Mouse (Mus musculus): ENCODE results near the gene Gm28043.

Gene Gm28043

GRCm38 (mm10) chr17:29680921-29681320 lies 66.2 kb downstream of the Gm28043 start:
- no peak for DNase-seq (ENCODE audit: low read depth)

DNA sequence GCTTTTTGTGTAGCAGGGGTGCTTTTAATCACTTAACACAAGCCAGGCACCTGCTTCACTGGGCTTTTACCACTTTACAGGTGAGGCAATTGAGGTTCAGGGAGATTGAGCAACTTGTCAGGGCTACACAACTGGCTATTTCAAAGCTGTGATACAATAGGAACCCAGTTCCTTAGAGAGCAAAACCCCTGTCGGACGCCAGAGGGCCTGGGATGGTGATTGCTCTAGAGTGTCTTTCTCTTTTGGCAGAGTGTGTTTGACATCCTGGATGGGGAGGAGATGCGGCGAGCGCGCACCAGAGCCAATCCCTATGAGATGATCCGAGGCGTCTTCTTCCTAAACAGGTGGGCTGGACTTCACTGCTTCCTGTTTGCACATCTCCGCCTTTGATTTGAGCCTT lies 67.0 kb downstream of the Gm28043 start:
- DNase-seq (ENCODE audit: low read depth), result no peak

GRCm38 (mm10) chr17:29682261-29682660 lies 67.6 kb downstream of the Gm28043 start:
- no peak for DNase-seq (ENCODE audit: low read depth)

- no peak for DNase-seq (ENCODE audit: low read depth)
Measured at GRCm38 (mm10) chr17:29683127-29683526, 68.5 kb downstream of the Gm28043 start.

GRCm38 (mm10) chr17:29684275-29684674 lies 69.6 kb downstream of the Gm28043 start:
- DNase-seq (ENCODE audit: low read depth), result no peak

DNA sequence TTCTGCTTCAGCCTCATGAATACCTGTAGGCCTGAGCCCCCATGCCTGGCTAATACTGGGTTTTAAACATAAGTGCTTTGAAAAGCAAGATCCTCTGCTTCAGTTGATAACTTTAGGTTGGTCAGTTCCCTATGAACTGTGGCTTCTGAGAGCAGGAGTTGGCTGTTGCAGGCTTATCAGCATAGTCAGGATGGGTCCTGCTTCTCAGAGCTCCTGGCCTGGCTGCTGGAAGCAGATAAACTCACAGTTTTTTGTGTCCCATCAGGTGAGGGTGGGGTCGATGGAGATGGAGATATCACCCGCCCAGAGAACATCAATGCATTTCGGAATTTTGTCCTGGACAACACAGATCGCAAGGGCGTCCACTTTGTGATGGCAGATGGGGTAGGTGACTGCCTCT lies 72.1 kb downstream of the Gm28043 start:
- no peak for DNase-seq (ENCODE audit: low read depth)

DNA sequence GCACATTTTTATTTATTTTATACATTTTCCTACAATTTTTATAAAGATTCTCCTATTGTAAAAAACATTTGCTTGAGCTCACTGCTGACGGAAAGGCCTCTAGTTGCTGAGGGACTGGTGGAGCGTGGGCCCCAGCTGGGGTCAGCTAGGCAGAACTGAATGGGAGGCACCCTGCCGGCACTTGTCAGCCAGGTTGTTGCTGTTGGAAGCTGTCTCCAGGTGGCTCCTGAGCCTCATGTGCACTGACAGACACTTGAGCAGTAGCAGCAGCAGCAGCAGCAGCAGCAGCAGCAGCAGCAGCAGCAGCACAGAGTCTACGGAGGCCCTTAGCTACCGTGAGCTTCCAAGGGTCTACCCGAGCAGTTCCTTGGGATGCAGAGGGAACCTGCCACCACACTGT lies 72.7 kb downstream of the Gm28043 start:
- DNase-seq (ENCODE audit: low read depth), result no peak

DNA sequence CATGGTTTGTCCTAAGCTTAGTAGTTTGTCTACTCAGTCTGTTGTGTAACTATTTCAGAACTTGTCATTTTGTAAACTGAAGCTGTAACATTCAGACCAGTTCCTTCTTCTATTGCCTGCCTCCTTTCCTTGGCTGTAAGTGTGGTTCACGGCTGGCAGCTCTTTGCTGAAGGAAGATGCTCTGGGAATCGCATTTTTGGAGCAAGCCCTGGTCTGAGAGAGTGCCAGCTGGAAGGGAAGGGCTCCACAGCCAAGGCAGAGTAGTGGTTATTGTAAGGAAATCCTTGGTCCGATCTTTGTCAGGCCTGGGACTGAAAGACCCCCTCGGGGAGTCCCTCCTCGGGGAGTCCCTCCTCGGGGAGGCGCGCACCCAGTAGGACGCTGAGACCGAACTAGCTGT lies 73.9 kb downstream of the Gm28043 start:
- DNase-seq (ENCODE audit: low read depth), result no peak

DNA sequence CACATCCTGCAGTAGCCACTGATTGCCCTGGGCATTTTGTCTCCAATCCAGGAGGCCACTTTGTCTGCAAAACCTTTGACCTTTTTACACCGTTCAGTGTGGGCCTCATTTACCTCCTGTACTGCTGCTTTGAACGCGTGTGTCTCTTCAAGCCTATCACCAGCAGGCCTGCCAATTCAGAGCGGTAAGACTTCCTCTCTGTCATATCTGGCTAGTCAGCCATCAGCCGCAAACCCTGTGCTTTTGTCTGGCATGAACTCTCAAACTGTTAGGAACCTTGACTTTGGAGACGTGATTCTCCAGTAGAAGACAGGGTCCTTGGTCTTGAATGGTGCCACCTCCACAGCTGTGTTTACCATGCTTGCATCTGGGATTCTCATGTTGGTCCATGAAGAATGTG lies 75.6 kb downstream of the Gm28043 start:
- DNase-seq (ENCODE audit: low read depth), result no peak

DNA sequence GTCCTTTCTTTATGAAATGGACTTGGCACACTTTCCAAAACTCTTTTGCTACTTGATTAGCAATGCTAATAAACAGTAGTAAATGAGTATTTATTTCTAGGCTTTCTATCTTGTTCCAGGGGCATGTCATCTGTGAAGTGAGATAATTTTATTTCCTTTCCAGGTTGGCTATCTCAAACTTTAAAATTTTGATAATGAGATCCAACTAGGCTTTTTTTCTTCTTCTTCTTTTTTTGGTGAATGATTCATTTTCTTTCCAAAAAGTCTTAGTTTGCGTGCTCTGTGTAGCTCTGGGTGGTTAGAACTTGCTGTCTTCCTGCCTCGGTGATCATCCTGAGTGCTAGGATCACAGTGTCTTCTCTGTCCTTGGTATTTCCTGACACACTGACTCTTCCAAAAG lies 78.2 kb downstream of the Gm28043 start:
- no peak for DNase-seq (ENCODE audit: low read depth)

GRCm38 (mm10) chr17:29693571-29693970 lies 78.9 kb downstream of the Gm28043 start:
- no peak for DNase-seq (ENCODE audit: low read depth)

DNA sequence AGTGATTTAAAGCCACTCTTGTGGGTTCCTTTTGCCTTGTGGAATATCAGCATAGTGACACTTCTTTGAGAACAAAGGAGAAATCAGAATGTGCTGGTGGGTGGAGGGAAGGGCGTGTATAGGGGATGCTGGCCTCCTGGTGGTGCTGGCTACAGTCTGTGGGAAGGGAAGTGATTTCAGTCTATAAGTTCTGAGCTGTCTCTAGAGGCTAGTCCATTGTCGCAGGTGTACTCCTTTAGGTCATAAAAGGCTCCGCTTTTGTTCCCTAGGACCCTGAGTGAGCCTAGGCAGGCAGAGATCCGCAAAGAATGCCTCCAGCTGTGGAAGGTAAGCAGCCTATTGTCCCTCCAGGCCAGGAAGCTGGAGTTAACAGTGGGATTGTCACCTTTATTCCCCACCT lies 79.8 kb downstream of the Gm28043 start:
- no peak for DNase-seq (ENCODE audit: low read depth)

- no peak for DNase-seq (ENCODE audit: low read depth)
Measured at GRCm38 (mm10) chr17:29696940-29697339, 82.3 kb downstream of the Gm28043 start.

DNA sequence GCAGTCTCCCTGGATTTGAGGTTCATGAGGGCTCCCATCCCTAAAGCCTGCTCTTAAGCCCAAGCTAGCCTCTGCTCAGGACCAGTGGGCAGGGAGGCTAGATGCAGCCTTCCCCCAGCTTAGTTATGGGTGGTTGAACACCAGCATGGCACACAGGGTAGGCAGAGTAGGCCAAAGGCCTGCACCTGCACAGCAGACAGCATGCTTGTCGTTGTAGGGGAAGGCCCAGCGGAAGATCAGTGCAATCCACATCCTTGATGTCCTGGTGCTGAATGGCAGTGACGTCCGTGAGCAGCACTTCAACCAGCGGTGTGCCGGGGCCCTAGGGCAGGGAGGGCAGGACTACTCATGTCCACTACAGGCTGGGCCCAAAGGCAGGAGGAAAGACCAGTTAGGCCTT lies 83.7 kb downstream of the Gm28043 start:
- no peak for DNase-seq (ENCODE audit: low read depth)

DNA sequence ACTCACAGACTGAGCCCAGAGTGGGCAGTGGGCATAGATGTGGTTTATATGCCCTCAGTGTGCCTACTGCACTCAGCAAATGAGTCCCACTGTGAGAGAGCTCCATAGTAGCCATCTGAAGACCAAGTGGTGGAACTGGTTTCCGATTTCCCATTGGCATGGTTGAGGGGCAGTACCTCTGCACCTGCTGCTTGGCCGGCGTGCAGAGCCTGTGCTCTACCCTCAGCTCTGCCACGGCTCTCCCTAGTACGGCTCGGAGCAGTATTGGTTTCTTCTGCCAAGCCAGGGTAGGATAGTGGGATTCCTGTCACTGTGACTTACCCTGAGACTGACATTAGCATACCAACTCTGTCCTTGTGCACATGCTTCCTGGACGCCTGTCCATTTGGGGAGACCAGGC lies 85.9 kb downstream of the Gm28043 start:
- DNase-seq (ENCODE audit: low read depth), result no peak

- DNase-seq (ENCODE audit: low read depth), result peak; percentile 30
Measured at GRCm38 (mm10) chr17:29702938-29703710, 88.4 kb downstream of the Gm28043 start.

- peak; percentile 52 for DNase-seq (ENCODE audit: low read depth)
Measured at GRCm38 (mm10) chr17:29704781-29705180, 90.1 kb downstream of the Gm28043 start.

GRCm38 (mm10) chr17:29705881-29706280 lies 91.2 kb downstream of the Gm28043 start:
- no peak for DNase-seq (ENCODE audit: low read depth)

DNA sequence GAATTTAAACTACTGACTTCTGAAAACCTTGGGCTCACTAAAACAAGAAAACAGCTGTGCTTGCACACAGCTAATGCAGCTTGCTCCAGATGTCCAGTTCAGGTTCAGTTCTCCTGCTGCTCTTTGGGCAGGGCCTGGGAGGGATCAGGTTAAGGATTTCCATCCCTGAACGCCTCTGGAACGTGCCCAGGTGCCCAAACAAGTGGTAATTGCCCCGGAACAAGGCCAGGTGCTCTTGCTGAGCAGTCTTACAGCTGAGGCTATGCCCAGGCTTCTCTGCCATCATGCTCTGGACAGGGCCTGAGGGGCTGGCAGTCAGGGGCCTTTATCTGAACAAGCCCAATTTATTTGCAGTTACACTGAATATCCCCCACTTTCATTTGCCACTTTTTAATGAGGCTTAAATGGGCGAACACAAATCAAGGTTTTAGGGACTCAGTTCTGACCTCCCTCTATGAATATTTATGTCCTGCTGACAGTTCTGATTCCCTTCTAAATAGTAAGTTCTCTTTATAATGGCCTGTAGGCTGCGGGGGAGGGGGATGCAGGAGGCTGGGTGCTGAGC lies 92.4 kb downstream of the Gm28043 start:
- no peak for DNase-seq (ENCODE audit: low read depth)

DNA sequence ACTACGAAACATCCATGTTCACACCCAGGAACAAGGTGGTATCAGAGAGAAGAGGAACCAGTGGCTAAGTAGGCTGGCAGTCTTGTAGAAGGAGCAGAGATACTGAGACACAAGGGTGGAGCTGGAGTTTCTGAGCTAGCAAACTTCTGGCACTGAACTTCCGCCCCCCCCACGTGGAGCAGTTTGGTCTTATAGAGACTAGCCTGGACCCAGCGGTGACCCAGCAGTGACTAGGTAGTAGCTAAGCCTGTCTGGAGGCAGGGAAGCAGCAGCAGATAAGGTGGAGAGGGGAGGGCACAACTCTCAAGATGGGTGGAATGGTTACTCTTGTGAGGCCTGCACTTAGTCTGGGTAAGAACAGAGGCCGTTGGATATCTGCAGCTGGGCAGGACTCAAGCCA lies 94.1 kb downstream of the Gm28043 start:
- DNase-seq (ENCODE audit: low read depth), result no peak

- DNase-seq (ENCODE audit: low read depth), result no peak
Measured at GRCm38 (mm10) chr17:29710562-29711044, 95.9 kb downstream of the Gm28043 start.

- DNase-seq (ENCODE audit: low read depth), result no peak
Measured at GRCm38 (mm10) chr17:29711076-29711744, 96.5 kb downstream of the Gm28043 start.

- no peak for DNase-seq (ENCODE audit: low read depth)
Measured at GRCm38 (mm10) chr17:29711745-29712431, 97.2 kb downstream of the Gm28043 start.
